Mouse (Mus musculus) leukemia stem cell, adult 10-12 weeks (primary cell): ENCODE data around the gene Dmrt1. TPM values are rescaled to one million over a fixed set of nuclear protein-coding genes. Genes with fewer than 3 reads are reported as not detected.

ENCODE experiments used
- polyA plus RNA-seq: library from polyadenylated mRNA; stranded (reverse); fragments of >175 nt; gene quantifications from 2 replicates; pipeline ENCODE4 v1.2.3, GENCODE M21; 2012; ENCODE audit warnings: low replicate concordance

The Dmrt1 gene
- polyA plus RNA-seq = not detected in 2 replicates

GRCm38 (mm10) chr19:25505360-25506196 lies at the start of gene Dmrt1:
Dmrt1 (plus strand) TSS chr19:25505618.

GRCm38 (mm10) chr19:25610015-25610410 lies 104.6 kb downstream of the Dmrt1 start, which contains the start of gene Dmrt3:
Dmrt3 (plus strand) TSS chr19:25610301.

Other genes with a start within 250 kb of the Dmrt1 start
- gene Dmrt3, start 104.7 kb downstream of the Dmrt1 start, polyA plus RNA-seq = 0.28 TPM in 1 of 2 replicates, not detected in the other
- gene Dmrt2, start 166.8 kb downstream of the Dmrt1 start, polyA plus RNA-seq = not detected in 2 replicates